Mouse (Mus musculus) pancreas, adult 10 weeks (tissue): Measurements from ENCODE around the gene Sec23a. TPM values are rescaled to one million over a fixed set of nuclear protein-coding genes. Genes with fewer than 3 reads are reported as not detected.

Experiments used
- polyA plus RNA-seq: library from polyadenylated mRNA; stranded (reverse); fragments of 350-450 nt; fragmentation: Illumina TruSeq; extraction: RNeasy Lipid Tissue Mini Kit (QIAGEN cat#74804); gene quantifications from one replicate; pipeline ENCODE4 v1.2.3, GENCODE M21; 2015; ENCODE audit warnings: low read depth, low replicate concordance; ENCODE audit not compliant: insufficient read depth

The Sec23a gene
- 7.0 TPM for polyA plus RNA-seq

DNA sequence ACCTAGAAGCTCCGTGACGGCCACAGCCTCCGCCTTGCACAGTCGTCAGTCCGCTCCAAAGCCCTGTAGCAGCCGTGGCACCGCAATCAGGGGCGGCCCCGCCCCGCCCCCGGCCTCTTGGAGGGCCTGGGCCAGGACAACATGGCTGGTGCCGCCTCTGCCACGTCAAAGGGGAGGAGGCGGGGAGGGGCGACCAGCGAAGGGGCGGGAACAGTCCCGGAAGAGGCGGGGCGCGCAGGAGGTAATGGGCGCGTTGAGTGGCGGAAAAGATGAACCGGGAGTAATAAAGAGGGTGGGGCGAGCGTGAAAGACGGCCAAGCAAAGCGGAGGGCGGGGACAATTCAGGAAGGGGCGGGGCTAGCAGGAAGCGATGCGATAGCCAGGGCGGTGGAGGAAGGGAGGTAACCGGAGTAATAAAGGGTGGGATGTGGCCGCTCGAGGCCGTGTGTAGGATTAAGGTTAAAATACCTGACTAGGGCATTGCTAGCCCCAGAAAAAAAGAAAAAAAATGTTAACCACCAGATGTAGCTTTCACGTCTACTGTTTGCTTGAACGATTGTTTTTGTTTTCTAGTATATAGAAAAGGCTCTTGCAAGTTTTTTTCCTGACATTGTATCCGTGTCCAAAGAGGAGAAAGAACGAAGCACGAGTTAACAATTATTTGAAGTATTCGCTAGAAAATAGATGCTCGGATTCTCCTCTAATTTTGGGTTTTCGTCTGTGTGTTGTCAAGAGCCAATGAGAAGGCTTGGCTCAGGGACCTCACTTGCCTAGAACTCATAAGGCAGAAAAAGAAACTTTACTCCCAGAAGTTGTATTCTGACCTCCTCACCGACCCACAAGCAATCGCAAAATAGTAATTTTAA lies at the start of gene Sec23a:
Gene Sec23a (minus strand): TSS at position 174 of the 866 bp plus-strand sequence.

GRCm38 (mm10) chr12:59060993-59061595 lies 49.3 kb upstream of the Sec23a start, which contains the start of gene Trappc6b:
TSS of gene Trappc6b (minus strand) at chr12:59061472.

GRCm38 (mm10) chr12:59013234-59013633 lies 1.4 kb upstream of the Sec23a start, which contains the start of gene Gemin2:
TSS of gene Gemin2 (plus strand) at chr12:59013393.

Other genes with a start within 250 kb of the Sec23a start
- 3.0 TPM for gene Gemin2, start 1.4 kb upstream of the Sec23a start, polyA plus RNA-seq
- 25.4 TPM for gene Trappc6b, start 49.5 kb upstream of the Sec23a start, polyA plus RNA-seq
- 21.1 TPM for gene Pnn, start 54.9 kb upstream of the Sec23a start, polyA plus RNA-seq
- 34.4 TPM for gene Mia2, start 83.8 kb upstream of the Sec23a start, polyA plus RNA-seq
- gene Fbxo33, start 207.7 kb upstream of the Sec23a start, polyA plus RNA-seq = 5.0 TPM